ENCODE assay signal across 11 mouse cellular contexts in genomic region chr1:179059286-179060112, GRCm38 (mm10).
DNase-seq lines count a peak whose midpoint lies in the region; ATAC-seq and TF ChIP-seq lines count a peak whose summit lies in the region.
"Had no signal": no experiment of that assay in that cellular context is flagged by ENCODE, and none has a peak within 500 bp of the region (broad histone marks: within the 10 kb centered on the region; RNA-seq: fewer than 3 reads in every experiment).

No protein-coding gene starts in this region.

- H3K36me3 ChIP-seq in intestine, embryonic 14.5 days (ENCODE audit: control insufficient read depth, insufficient read depth, low read length), result no peaks in the 10 kb centered on the region
- no peaks in the 10 kb centered on the region for H3K36me3 ChIP-seq in intestine, postnatal 0 days (ENCODE audit: control insufficient read depth, insufficient read depth)
- no peaks in the 10 kb centered on the region for H3K36me3 ChIP-seq in embryonic facial prominence, embryonic 14.5 days (ENCODE audit: control insufficient read depth, insufficient read depth, low read length)
- H3K36me3 ChIP-seq in limb, embryonic 12.5 days, result no peaks in the 10 kb centered on the region
- H3K36me3 ChIP-seq: forebrain, embryonic 12.5 days had no signal

- H3K9ac ChIP-seq in intestine, embryonic 14.5 days (ENCODE audit: low read length), result no peak overlapping the region
- H3K9ac ChIP-seq in intestine, postnatal 0 days (ENCODE audit: low read depth, low read length), result no peak overlapping the region
- no peak overlapping the region for H3K9ac ChIP-seq in embryonic facial prominence, embryonic 14.5 days (ENCODE audit: low read depth, low read length)
- peak overlapping the region; percentile 52 for H3K9ac ChIP-seq in limb, embryonic 12.5 days (replicated peaks)
- H3K9ac ChIP-seq: forebrain, embryonic 12.5 days had no signal

- H3K4me3 ChIP-seq in intestine, embryonic 14.5 days (ENCODE audit: low read depth, low read length), result no peak overlapping the region
- H3K4me3 ChIP-seq in intestine, postnatal 0 days (ENCODE audit: low read depth, low read length), result no peak overlapping the region
- no peak overlapping the region for H3K4me3 ChIP-seq in embryonic facial prominence, embryonic 14.5 days (ENCODE audit: low read depth, low read length)
- H3K4me3 ChIP-seq in limb, embryonic 12.5 days (replicated peaks), result peak overlapping the region; percentile 5; the same call in 1 of the 2 replicates
- H3K4me3 ChIP-seq: forebrain, embryonic 12.5 days; heart, adult 2 months had no signal

- 41% methylated on average over 15 of the region's 15 CpGs for WGBS in intestine, embryonic 14.5 days
- 57% methylated on average over 15 of the region's 15 CpGs for WGBS in intestine, postnatal 0 days
- WGBS in embryonic facial prominence, embryonic 14.5 days, result 40% methylated on average over 15 of the region's 15 CpGs
- WGBS in limb, embryonic 12.5 days, result 19% methylated on average over 15 of the region's 15 CpGs

- no peaks in the 10 kb centered on the region for H3K9me3 ChIP-seq in intestine, embryonic 14.5 days (ENCODE audit: control insufficient read depth, low read length)
- H3K9me3 ChIP-seq in intestine, postnatal 0 days (ENCODE audit: control insufficient read depth), result no peaks in the 10 kb centered on the region
- H3K9me3 ChIP-seq in embryonic facial prominence, embryonic 14.5 days (ENCODE audit: control insufficient read depth, low read length), result no peaks in the 10 kb centered on the region
- no peaks in the 10 kb centered on the region for H3K9me3 ChIP-seq in limb, embryonic 12.5 days
- H3K9me3 ChIP-seq: forebrain, embryonic 12.5 days had no signal

- H3K27ac ChIP-seq in intestine, embryonic 14.5 days (ENCODE audit: low read depth), result peak overlapping the region; percentile 87
- no peak overlapping the region for H3K27ac ChIP-seq in intestine, postnatal 0 days (ENCODE audit: low read depth, low read length)
- peak overlapping the region; percentile 88 for H3K27ac ChIP-seq in embryonic facial prominence, embryonic 14.5 days (replicated peaks; ENCODE audit: low read depth, low read length)
- peak overlapping the region; percentile 96 for H3K27ac ChIP-seq in limb, embryonic 12.5 days
- H3K27ac ChIP-seq: forebrain, embryonic 12.5 days; heart, adult 2 months had no signal

- H3K27me3 ChIP-seq in intestine, embryonic 14.5 days (replicated peaks; ENCODE audit: control insufficient read depth, insufficient read depth, low read length), result no peaks in the 10 kb centered on the region
- H3K27me3 ChIP-seq in intestine, postnatal 0 days (replicated peaks; ENCODE audit: control insufficient read depth, insufficient read depth, low read length), result no peaks in the 10 kb centered on the region
- H3K27me3 ChIP-seq in embryonic facial prominence, embryonic 14.5 days (replicated peaks; ENCODE audit: control insufficient read depth, insufficient read depth, low read length), result no peaks in the 10 kb centered on the region
- no peaks in the 10 kb centered on the region for H3K27me3 ChIP-seq in limb, embryonic 12.5 days

- H3K4me1 ChIP-seq in intestine, embryonic 14.5 days (replicated peaks; ENCODE audit: control insufficient read depth, insufficient read depth, low read length), result peaks cover 49% of the 10 kb centered on the region
- H3K4me1 ChIP-seq in intestine, postnatal 0 days (replicated peaks; ENCODE audit: control insufficient read depth, insufficient read depth, low read length), result no peaks in the 10 kb centered on the region
- H3K4me1 ChIP-seq in embryonic facial prominence, embryonic 14.5 days (ENCODE audit: control insufficient read depth, insufficient read depth, low read length), result peaks cover 51% of the 10 kb centered on the region
- H3K4me1 ChIP-seq in limb, embryonic 12.5 days (replicated peaks), result peaks cover 75% of the 10 kb centered on the region

- H3K4me2 ChIP-seq in intestine, embryonic 14.5 days (ENCODE audit: low read length), result no peak overlapping the region
- H3K4me2 ChIP-seq in intestine, postnatal 0 days (replicated peaks; ENCODE audit: low read depth), result no peak overlapping the region
- peak overlapping the region; percentile 17 for H3K4me2 ChIP-seq in embryonic facial prominence, embryonic 14.5 days (ENCODE audit: low read depth, low read length)
- peak overlapping the region; percentile 44 for H3K4me2 ChIP-seq in limb, embryonic 12.5 days
- H3K4me2 ChIP-seq: forebrain, embryonic 12.5 days had no signal

- no peak for ATAC-seq in intestine, embryonic 14.5 days (replicated peaks; ENCODE audit: low FRiP score, low TSS enrichment, low read depth)
- ATAC-seq in intestine, postnatal 0 days, result no peak
- ATAC-seq in embryonic facial prominence, embryonic 14.5 days (ENCODE audit: low read depth), result peak; percentile 53; the same call in 1 of the 2 replicates
- ATAC-seq in limb, embryonic 12.5 days (ENCODE audit: insufficient number of reproducible peaks, insufficient read depth, low FRiP score, low TSS enrichment, low read depth), result no peak

- peak; percentile 40 to 54 for DNase-seq in cerebellum, postnatal 25 days
- DNase-seq in cerebellum, postnatal 4 days (ENCODE audit: low spot score in 2 of 2), result no peak
- DNase-seq in intestine, embryonic 14.5 days (ENCODE audit: low spot score), result peak; percentile 69
- DNase-seq in embryonic facial prominence, embryonic 14.5 days (ENCODE audit: low spot score), result peak; percentile 72
- no peak for DNase-seq in thymus, postnatal 25 days
- DNase-seq in thymus, adult 18-20 months, result no peak
- DNase-seq: adrenal gland, postnatal 10 days; heart, adult 2 months had no signal

- TF ChIP-seq CTCF in intestine, postnatal 0 days (IDR thresholded peaks at IDR 0.05; ENCODE audit: low read depth), result no peak

Comparison
In these comparisons a context has a peak if more than half of its experiments do, and no peak if none do; other contexts are left out.
1. DNase-seq: peak in cerebellum, postnatal 25 days (2 of 2), intestine, embryonic 14.5 days (single experiment) and embryonic facial prominence, embryonic 14.5 days (single experiment); none in cerebellum, postnatal 4 days (0 of 2), thymus, postnatal 25 days (single experiment) and thymus, adult 18-20 months (0 of 2).
2. H3K4me2 ChIP-seq: peak in embryonic facial prominence, embryonic 14.5 days (single experiment) and limb, embryonic 12.5 days (single experiment); none in intestine, embryonic 14.5 days (single experiment) and intestine, postnatal 0 days (single experiment).